Mouse (Mus musculus) bone marrow, adult 2 months (tissue): ENCODE data around the gene Tmem205. TPM values are rescaled to one million over a fixed set of nuclear protein-coding genes. Genes with fewer than 3 reads are reported as not detected.
A peak's percentile ranks its signal among the peaks of the same experiment; 100 is the strongest.

ENCODE experiments used
- H3K27ac ChIP-seq: fragments of 200-500 bp; 2 replicates; pipeline ENCODE4 v1.5.1; 2012; ENCODE audit warnings: low read depth, mild to moderate bottlenecking, control low read depth, inconsistent platforms, low read length; ENCODE audit not compliant: control insufficient read depth, poor library complexity, insufficient read depth
- H3K4me1 ChIP-seq: fragments of 200-500 bp; 2 replicates; pipeline ENCODE4 v1.6.1; 2011; ENCODE audit warnings: low read length; ENCODE audit not compliant: control insufficient read depth, insufficient read depth
- H3K4me3 ChIP-seq: fragments of 200-500 bp; replicated peaks from 2 replicates; pipeline ENCODE3; 2011; ENCODE audit warnings: mild to moderate bottlenecking, low read depth, low read length, control low read depth; ENCODE audit not compliant: control insufficient read depth
- CTCF ChIP-seq: fragments of 200-500 bp; IDR thresholded peaks from 2 replicates; pipeline ENCODE4 v1.5.1; 2011; ENCODE audit warnings: low read length, control low read depth; ENCODE audit not compliant: control insufficient read depth, insufficient read depth
- POLR2A ChIP-seq: fragments of 200-500 bp; IDR thresholded peaks from 2 replicates; pipeline ENCODE4 v1.6.1; 2011; ENCODE audit warnings: low read depth, mild to moderate bottlenecking, control low read depth, low read length, borderline replicate concordance; ENCODE audit not compliant: control insufficient read depth
- WGBS: fragments of 180-500 bp; shearing (Covaris S2); methylation state at CpG from one replicate; pipeline ENCODE4 v1.1.7; 2018; 5-methylcytosine and 5-hydroxymethylcytosine counted together
- polyA plus RNA-seq: library from polyadenylated mRNA; stranded (reverse); fragments of >200 nt; gene quantifications from 2 replicates; pipeline ENCODE4 v1.2.4, GENCODE M21; 2011; ENCODE audit warnings: low replicate concordance; ENCODE audit not compliant: missing spikeins, insufficient read depth, insufficient read length

The Tmem205 gene
- polyA plus RNA-seq, 1 experiment = 37.4 TPM

- Histone ChIP-seq H3K4me1 (no peaks in the 10 kb centered on the region; the same call in 1 of the 2 replicates), H3K4me3 (peak overlapping the region; percentile 67), H3K27ac (peak overlapping the region; percentile 75; the same call in 1 of the 2 replicates)
- TF ChIP-seq CTCF (no peak), POLR2A (no peak; the same call in 1 of the 2 replicates)
- WGBS = 4% methylated on average over 35 of the region's 35 CpGs
Observed at GRCm38 (mm10) chr9:21961366-21961980, 34.1 kb upstream of the Tmem205 start.

- TF ChIP-seq POLR2A (no peak), CTCF (no peak)
- no peak overlapping the region for H3K27ac ChIP-seq
- no peak overlapping the region for H3K4me3 ChIP-seq
- 82% methylated on average over 26 of the region's 26 CpGs for WGBS
- no peaks in the 10 kb centered on the region; the same call in 1 of the 2 replicates for H3K4me1 ChIP-seq
Observed at GRCm38 (mm10) chr9:21960558-21961208, 33.3 kb upstream of the Tmem205 start.

GRCm38 (mm10) chr9:21960135-21960534 lies 32.8 kb upstream of the Tmem205 start:
- no peak for TF ChIP-seq POLR2A
- no peak for TF ChIP-seq CTCF
- 90% methylated on average over 9 of the region's 9 CpGs for WGBS
- Histone ChIP-seq H3K4me1 (no peaks in the 10 kb centered on the region; the same call in 1 of the 2 replicates), H3K27ac (no peak overlapping the region), H3K4me3 (no peak overlapping the region)

GRCm38 (mm10) chr9:21959244-21959643 lies 31.9 kb upstream of the Tmem205 start:
- no peak overlapping the region for H3K4me3 ChIP-seq
- TF ChIP-seq CTCF = no peak
- no peak for TF ChIP-seq POLR2A
- no peaks in the 10 kb centered on the region; the same call in 1 of the 2 replicates for H3K4me1 ChIP-seq
- no peak overlapping the region; the same call in 1 of the 2 replicates for H3K27ac ChIP-seq
- 94% methylated on average over 7 of the region's 7 CpGs for WGBS

GRCm38 (mm10) chr9:21958372-21958771 lies 31.0 kb upstream of the Tmem205 start:
- no peak overlapping the region for H3K4me3 ChIP-seq
- 83% methylated on average over 5 of the region's 5 CpGs for WGBS
- no peak overlapping the region for H3K27ac ChIP-seq
- TF ChIP-seq CTCF (no peak), POLR2A (no peak)
- H3K4me1 ChIP-seq = no peaks in the 10 kb centered on the region; the same call in 1 of the 2 replicates

- 0% methylated on average over 54 of the region's 54 CpGs for WGBS
- TF ChIP-seq POLR2A (peak; percentile 58), CTCF (no peak)
- Histone ChIP-seq H3K4me1 (no peaks in the 10 kb centered on the region; the same call in 1 of the 2 replicates), H3K4me3 (peak within 1 kb of the TSS; percentile 72), H3K27ac (peak within 1 kb of the TSS; percentile 90)
Observed at GRCm38 (mm10) chr9:21955570-21956281, 28.4 kb upstream of the Tmem205 start, which contains the start of gene Swsap1. TSS of gene Swsap1 (plus strand) at chr9:21955755.

- H3K4me3 ChIP-seq = peak overlapping the region; percentile 72
- WGBS = under 1% methylated on average over 18 of the region's 18 CpGs
- no peaks in the 10 kb centered on the region; the same call in 1 of the 2 replicates for H3K4me1 ChIP-seq
- TF ChIP-seq CTCF = peak; percentile 45
- TF ChIP-seq POLR2A = no peak
- peak overlapping the region; percentile 31 for H3K27ac ChIP-seq
Observed at GRCm38 (mm10) chr9:21955225-21955569, 27.8 kb upstream of the Tmem205 start.

GRCm38 (mm10) chr9:21954635-21955034 lies 27.3 kb upstream of the Tmem205 start:
- H3K27ac ChIP-seq = no peak overlapping the region
- 70% methylated on average over 3 of the region's 3 CpGs for WGBS
- no peaks in the 10 kb centered on the region; the same call in 1 of the 2 replicates for H3K4me1 ChIP-seq
- TF ChIP-seq POLR2A (no peak), CTCF (no peak)
- no peak overlapping the region for H3K4me3 ChIP-seq
